Mouse (Mus musculus) forebrain, embryonic 16.5 days (tissue): ENCODE results near the gene Fbxo7. TPM values are rescaled to one million over a fixed set of nuclear protein-coding genes. Genes with fewer than 3 reads are reported as not detected.

Source experiments
- ATAC-seq: fragments of 200-750 bp; cut with Nextera tagmentation; 2 replicates; pipeline ENCODE4 v1.8.0; 2017; ENCODE audit warnings: mild to moderate bottlenecking, moderate library complexity
- H3K27ac ChIP-seq: fragments of 300-500 bp; sonication (generic); 2 replicates; pipeline ENCODE4 v1.5.1; 2014; ENCODE audit warnings: low read length, control low read depth
- H3K27me3 ChIP-seq: fragments of 300-500 bp; sonication (generic); replicated peaks from 2 replicates; pipeline ENCODE4 v1.6.1; 2014; ENCODE audit warnings: low read length; ENCODE audit not compliant: control insufficient read depth, insufficient read depth
- H3K36me3 ChIP-seq: fragments of 300-500 bp; sonication (generic); 2 replicates; pipeline ENCODE4 v1.6.1; 2014; ENCODE audit not compliant: control insufficient read depth, insufficient read depth
- H3K4me1 ChIP-seq: fragments of 300-500 bp; sonication (generic); replicated peaks from 2 replicates; pipeline ENCODE4 v1.6.1; 2014; ENCODE audit warnings: low read length; ENCODE audit not compliant: control insufficient read depth, insufficient read depth
- H3K4me2 ChIP-seq: fragments of 300-500 bp; sonication (generic); 2 replicates; pipeline ENCODE4 v1.6.1; 2014; ENCODE audit warnings: mild to moderate bottlenecking, low read length, control low read depth
- H3K4me3 ChIP-seq: fragments of 300-500 bp; sonication (generic); replicated peaks from 2 replicates; pipeline ENCODE4 v1.5.1; 2014; ENCODE audit warnings: mild to moderate bottlenecking, low read length, control low read depth
- H3K9ac ChIP-seq: fragments of 300-500 bp; sonication (generic); replicated peaks from 2 replicates; pipeline ENCODE4 v1.6.1; 2014; ENCODE audit warnings: low read depth, low read length, control low read depth
- H3K9me3 ChIP-seq: fragments of 300-500 bp; sonication (generic); 2 replicates; pipeline ENCODE4 v1.6.1; 2016; ENCODE audit warnings: low read length; ENCODE audit not compliant: control insufficient read depth
- WGBS: fragments of 180-500 bp; shearing (Covaris S2); extraction: QIAGEN DNeasy Blood & Tissue Kit; methylation state at CpG from one replicate; pipeline ENCODE4 v1.1.7; 2014; 5-methylcytosine and 5-hydroxymethylcytosine counted together
- polyA plus RNA-seq: library from polyadenylated mRNA; unstranded; fragments of >200 nt; fragmentation: Nextera tagmentation; extraction: Ambion mirVana; gene quantifications from 2 replicates; pipeline ENCODE4 v1.2.1, GENCODE M21; 2015

Fbxo7 gene
- polyA plus RNA-seq, 1 experiment from 2014 or later: 14.9 TPM

GRCm38 (mm10) chr10:86010636-86011035 lies 11.1 kb upstream of the Fbxo7 start:
- Histone ChIP-seq H3K36me3 (no peaks in the 10 kb centered on the region), H3K9me3 (no peaks in the 10 kb centered on the region), H3K4me1 (no peaks in the 10 kb centered on the region), H3K4me3 (no peak overlapping the region), H3K27me3 (no peaks in the 10 kb centered on the region), H3K9ac (no peak overlapping the region), H3K27ac (no peak overlapping the region), H3K4me2 (no peak overlapping the region)
- no peak for ATAC-seq
- WGBS: 79% methylated on average over 6 of the region's 6 CpGs

GRCm38 (mm10) chr10:86011172-86011571 lies 10.6 kb upstream of the Fbxo7 start:
- Histone ChIP-seq H3K27me3 (no peaks in the 10 kb centered on the region), H3K27ac (no peak overlapping the region), H3K9me3 (no peaks in the 10 kb centered on the region), H3K4me3 (no peak overlapping the region), H3K9ac (no peak overlapping the region), H3K36me3 (no peaks in the 10 kb centered on the region), H3K4me2 (no peak overlapping the region), H3K4me1 (no peaks in the 10 kb centered on the region)
- ATAC-seq: no peak
- WGBS: 90% methylated on average over 2 of the region's 2 CpGs

GRCm38 (mm10) chr10:86011781-86012180 lies 10.0 kb upstream of the Fbxo7 start, which contains the start of gene Bpifc:
Gene Bpifc (minus strand): TSS chr10:86011895.
- Histone ChIP-seq H3K9ac (no peak within 1 kb of the TSS), H3K27me3 (no peaks in the 10 kb centered on the region), H3K4me1 (no peaks in the 10 kb centered on the region), H3K4me3 (no peak within 1 kb of the TSS), H3K36me3 (no peaks in the 10 kb centered on the region), H3K27ac (no peak within 1 kb of the TSS), H3K4me2 (no peak within 1 kb of the TSS), H3K9me3 (no peaks in the 10 kb centered on the region)
- ATAC-seq: no peak
- 86% methylated on average over 2 of the region's 2 CpGs for WGBS

DNA sequence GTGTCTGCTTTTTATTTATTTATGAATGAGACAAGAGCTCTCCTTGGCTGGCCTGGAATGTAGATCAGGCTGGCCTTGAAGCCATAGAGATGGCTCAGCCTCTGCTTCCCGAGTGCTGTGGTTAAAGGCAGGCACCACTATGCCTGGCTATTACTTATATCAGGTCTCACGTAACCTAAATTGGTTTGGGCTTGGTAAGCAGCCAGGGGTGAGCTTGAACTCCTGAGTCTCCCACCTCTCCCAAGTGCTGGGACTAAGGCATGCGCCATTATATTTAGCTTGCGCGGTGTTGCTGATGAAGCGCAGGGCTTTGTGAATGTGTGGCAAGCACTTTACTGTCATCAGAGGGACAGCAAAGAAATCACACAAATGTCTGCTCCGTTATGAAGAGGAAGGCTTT lies 4.0 kb upstream of the Fbxo7 start:
- no peak for ATAC-seq
- no peak overlapping the region for H3K9ac ChIP-seq
- H3K4me3 ChIP-seq: no peak overlapping the region
- H3K4me1 ChIP-seq: peaks cover 6% of the 10 kb centered on the region; the same call in 1 of the 2 replicates
- H3K4me2 ChIP-seq: no peak overlapping the region
- 89% methylated on average over 7 of the region's 7 CpGs for WGBS
- H3K36me3 ChIP-seq: no peaks in the 10 kb centered on the region
- H3K9me3 ChIP-seq: no peaks in the 10 kb centered on the region
- no peak overlapping the region for H3K27ac ChIP-seq
- no peaks in the 10 kb centered on the region for H3K27me3 ChIP-seq

DNA sequence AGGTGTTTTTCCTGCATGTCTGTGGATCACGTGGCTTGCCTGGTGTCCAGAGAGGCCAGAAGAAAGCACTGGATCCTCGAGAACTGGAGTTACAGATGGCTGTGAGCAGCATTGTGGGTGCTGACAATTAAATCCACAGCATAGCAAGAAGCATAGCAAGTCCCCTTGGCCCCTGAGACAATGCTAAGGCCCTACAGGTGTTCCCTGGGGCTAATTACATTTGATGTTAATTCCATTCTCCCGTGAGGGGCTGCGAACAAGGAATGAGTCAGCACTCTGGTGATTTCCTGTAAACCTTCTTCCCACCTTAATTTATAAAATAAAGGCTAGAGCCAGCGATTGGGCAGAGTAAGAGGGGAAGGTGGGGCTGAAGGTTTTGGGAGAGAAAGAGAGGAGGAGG lies 3.0 kb upstream of the Fbxo7 start:
- no peak for ATAC-seq
- 32% methylated on average over 5 of the region's 5 CpGs for WGBS
- Histone ChIP-seq H3K4me3 (no peak overlapping the region), H3K36me3 (no peaks in the 10 kb centered on the region), H3K4me2 (no peak overlapping the region), H3K4me1 (peaks cover 6% of the 10 kb centered on the region; the same call in 1 of the 2 replicates), H3K27me3 (no peaks in the 10 kb centered on the region), H3K9ac (no peak overlapping the region), H3K9me3 (no peaks in the 10 kb centered on the region), H3K27ac (no peak overlapping the region)

DNA sequence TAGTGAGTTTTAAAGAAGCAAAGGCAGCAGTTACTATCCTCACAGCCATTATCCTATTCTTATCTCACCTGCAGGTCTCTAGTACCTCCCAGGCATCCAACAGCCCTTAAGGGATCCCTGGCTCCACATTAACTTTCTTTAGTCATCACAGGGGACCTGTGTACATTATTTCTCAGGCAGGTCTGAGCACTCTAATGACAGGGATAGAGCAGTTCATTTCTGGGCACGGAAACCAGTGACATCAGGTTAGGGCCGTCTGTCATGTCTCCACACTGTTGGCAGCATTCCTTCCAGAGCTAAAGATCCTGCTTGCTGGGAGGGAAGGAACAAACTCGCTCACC lies 394 bp upstream of the Fbxo7 start:
- no peaks in the 10 kb centered on the region for H3K27me3 ChIP-seq
- no peak overlapping the region; the same call in 1 of the 2 replicates for H3K27ac ChIP-seq
- H3K9ac ChIP-seq: no peak overlapping the region; the same call in 1 of the 2 replicates
- H3K36me3 ChIP-seq: no peaks in the 10 kb centered on the region
- H3K4me1 ChIP-seq: peaks cover 6% of the 10 kb centered on the region; the same call in 1 of the 2 replicates
- no peak for ATAC-seq
- H3K9me3 ChIP-seq: no peaks in the 10 kb centered on the region
- H3K4me2 ChIP-seq: peak overlapping the region; percentile 32
- peak overlapping the region; percentile 88; the same call in 1 of the 2 replicates for H3K4me3 ChIP-seq
- WGBS: 0% methylated on average over 3 of the region's 3 CpGs

DNA sequence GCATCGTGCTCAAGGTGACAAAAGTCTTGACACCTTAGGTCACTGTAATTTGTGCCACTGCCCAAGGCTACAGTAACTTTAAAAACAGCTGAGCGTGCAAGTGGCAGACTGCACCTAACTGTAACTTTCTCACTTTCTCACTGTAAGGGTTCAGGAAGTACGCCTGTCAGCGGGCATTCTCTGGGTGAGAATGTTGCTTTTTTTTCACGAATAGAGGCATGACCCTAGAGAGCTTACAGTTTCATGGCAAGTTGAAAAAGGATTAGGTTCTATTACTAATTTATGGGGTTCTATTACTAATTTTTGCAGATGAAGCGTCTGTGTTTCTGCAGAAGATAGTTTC lies 673 bp downstream of the Fbxo7 start:
- WGBS: 7% methylated on average over 6 of the region's 6 CpGs
- Histone ChIP-seq H3K9me3 (no peaks in the 10 kb centered on the region), H3K9ac (peak overlapping the region; percentile 87), H3K27me3 (no peaks in the 10 kb centered on the region), H3K27ac (no peak overlapping the region), H3K4me3 (peak overlapping the region; percentile 88), H3K4me2 (peak overlapping the region; percentile 84), H3K36me3 (no peaks in the 10 kb centered on the region), H3K4me1 (peaks cover 6% of the 10 kb centered on the region; the same call in 1 of the 2 replicates)
- ATAC-seq: peak; percentile 11; the same call in 1 of the 2 replicates

DNA sequence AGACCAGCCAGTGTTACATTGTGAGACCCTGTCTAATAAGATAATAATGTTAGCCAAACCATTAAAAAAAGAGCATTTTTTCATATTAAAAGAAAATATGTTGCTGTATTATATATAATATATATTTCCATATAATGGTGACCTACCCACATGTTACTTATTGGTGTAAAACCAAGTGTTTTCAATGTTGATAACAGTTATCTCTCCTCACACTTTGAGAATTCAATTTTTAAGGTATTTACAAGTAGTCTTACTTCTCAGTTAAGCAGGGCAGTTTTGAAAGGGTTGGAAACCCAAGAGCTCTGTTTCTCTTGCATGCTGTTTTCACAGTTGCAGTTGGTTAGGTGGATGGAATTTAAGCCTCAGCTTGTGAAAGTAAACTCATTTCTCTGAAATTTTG lies 1.4 kb downstream of the Fbxo7 start:
- ATAC-seq: no peak
- Histone ChIP-seq H3K27ac (no peak overlapping the region), H3K4me3 (no peak overlapping the region), H3K4me2 (no peak overlapping the region), H3K9me3 (no peaks in the 10 kb centered on the region), H3K36me3 (no peaks in the 10 kb centered on the region), H3K27me3 (no peaks in the 10 kb centered on the region), H3K9ac (no peak overlapping the region), H3K4me1 (peaks cover 6% of the 10 kb centered on the region; the same call in 1 of the 2 replicates)

- H3K27ac ChIP-seq: no peak overlapping the region
- no peaks in the 10 kb centered on the region for H3K9me3 ChIP-seq
- H3K9ac ChIP-seq: no peak overlapping the region
- no peak overlapping the region for H3K4me3 ChIP-seq
- no peaks in the 10 kb centered on the region for H3K36me3 ChIP-seq
- no peak for ATAC-seq
- no peaks in the 10 kb centered on the region for H3K27me3 ChIP-seq
- WGBS: 83% methylated on average over 2 of the region's 2 CpGs
- peaks cover 6% of the 10 kb centered on the region; the same call in 1 of the 2 replicates for H3K4me1 ChIP-seq
- H3K4me2 ChIP-seq: no peak overlapping the region
Measured at GRCm38 (mm10) chr10:86025906-86026305, 4.1 kb downstream of the Fbxo7 start.

DNA sequence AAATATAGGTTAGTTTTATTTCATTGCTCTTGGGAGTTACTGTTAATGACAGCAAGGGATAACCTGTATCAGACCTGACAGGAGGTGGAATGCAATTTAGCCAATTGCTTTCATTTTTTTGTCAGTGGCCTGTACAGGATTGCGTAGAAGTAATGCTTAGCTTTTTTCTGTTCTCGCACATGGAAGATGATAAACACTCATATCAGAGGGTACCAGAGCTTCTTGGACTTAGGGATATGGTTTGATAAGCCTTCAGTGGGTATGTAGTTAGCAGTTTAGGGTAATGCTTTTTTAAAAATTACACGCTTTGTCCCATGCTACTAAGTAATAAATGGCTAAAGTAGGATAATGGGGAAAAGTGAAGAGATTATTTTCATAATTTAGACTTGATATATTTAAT lies 4.6 kb downstream of the Fbxo7 start:
- 98% methylated on average over 3 of the region's 3 CpGs for WGBS
- H3K27ac ChIP-seq: no peak overlapping the region
- no peaks in the 10 kb centered on the region for H3K27me3 ChIP-seq
- H3K36me3 ChIP-seq: no peaks in the 10 kb centered on the region
- H3K9me3 ChIP-seq: no peaks in the 10 kb centered on the region
- no peak overlapping the region for H3K4me2 ChIP-seq
- no peak for ATAC-seq
- no peak overlapping the region for H3K9ac ChIP-seq
- H3K4me1 ChIP-seq: peaks cover 4% of the 10 kb centered on the region; the same call in 1 of the 2 replicates
- no peak overlapping the region for H3K4me3 ChIP-seq
